Mouse (Mus musculus) urinary bladder, postnatal 25 days (tissue): ENCODE measurements around the gene Mzf1.
"Not testable (repeated sequence)": the region's sequence is repeated elsewhere in the genome, so short reads cannot be mapped to it uniquely, and the experiment has no call there.

Experiments
- DNase-seq: peaks from one replicate; pipeline ENCODE4 v3.0.0; 2022; ENCODE audit warnings: low spot score

Mzf1 gene

GRCm38 (mm10) chr7:13054287-13055010, at the start of gene Mzf1:
Gene Mzf1, minus strand, starts transcription at chr7:13054764.
- peak; percentile 86 for DNase-seq

GRCm38 (mm10) chr7:13095073-13095472, 40.5 kb upstream of the Mzf1 start, which contains the start of gene Vmn1r85:
Gene Vmn1r85, minus strand, starts transcription at chr7:13095173.
- no peak for DNase-seq

- DNase-seq, result no peak
Measured at GRCm38 (mm10) chr7:13072293-13072692, 17.7 kb upstream of the Mzf1 start.

- not testable (repeated sequence) for DNase-seq
Measured at GRCm38 (mm10) chr7:13063399-13063798, 8.8 kb upstream of the Mzf1 start.

- no peak for DNase-seq
Measured at GRCm38 (mm10) chr7:13059536-13059935, 5.0 kb upstream of the Mzf1 start.

GRCm38 (mm10) chr7:13056913-13057700, 2.5 kb upstream of the Mzf1 start:
- DNase-seq, result no peak

- no peak for DNase-seq
Measured at GRCm38 (mm10) chr7:13053961-13054286, 640 bp downstream of the Mzf1 start.

- no peak for DNase-seq
Measured at GRCm38 (mm10) chr7:13053501-13053900, 1.1 kb downstream of the Mzf1 start.

GRCm38 (mm10) chr7:13053001-13053400, 1.6 kb downstream of the Mzf1 start:
- no peak for DNase-seq

- DNase-seq, result no peak
Measured at GRCm38 (mm10) chr7:13046084-13046483, 8.5 kb downstream of the Mzf1 start.

GRCm38 (mm10) chr7:13044254-13044625, 10.3 kb downstream of the Mzf1 start:
- DNase-seq, result no peak

- DNase-seq, result no peak
Measured at GRCm38 (mm10) chr7:13043445-13044253, 10.9 kb downstream of the Mzf1 start.

GRCm38 (mm10) chr7:13043120-13043444, 11.5 kb downstream of the Mzf1 start:
- DNase-seq, result no peak

- no peak for DNase-seq
Measured at GRCm38 (mm10) chr7:13042511-13042910, 12.1 kb downstream of the Mzf1 start.

GRCm38 (mm10) chr7:13041256-13041655, 13.3 kb downstream of the Mzf1 start:
- no peak for DNase-seq

- no peak for DNase-seq
Measured at GRCm38 (mm10) chr7:13039181-13039580, 15.4 kb downstream of the Mzf1 start.

- DNase-seq, result no peak
Measured at GRCm38 (mm10) chr7:13038621-13039169, 15.9 kb downstream of the Mzf1 start.

- peak; percentile 98 for DNase-seq
Measured at GRCm38 (mm10) chr7:13037901-13038555, 16.5 kb downstream of the Mzf1 start, which contains the start of gene Ube2m. Gene Ube2m, minus strand, starts transcription at chr7:13038275.

GRCm38 (mm10) chr7:13037366-13037765, 17.2 kb downstream of the Mzf1 start:
- peak; percentile 45 for DNase-seq

- DNase-seq, result no peak
Measured at GRCm38 (mm10) chr7:13036806-13037205, 17.8 kb downstream of the Mzf1 start.

- no peak for DNase-seq
Measured at GRCm38 (mm10) chr7:13035211-13035855, 19.2 kb downstream of the Mzf1 start.
